Mouse (Mus musculus): Measurements from ENCODE around the gene Prlr.

The Prlr gene

DNA sequence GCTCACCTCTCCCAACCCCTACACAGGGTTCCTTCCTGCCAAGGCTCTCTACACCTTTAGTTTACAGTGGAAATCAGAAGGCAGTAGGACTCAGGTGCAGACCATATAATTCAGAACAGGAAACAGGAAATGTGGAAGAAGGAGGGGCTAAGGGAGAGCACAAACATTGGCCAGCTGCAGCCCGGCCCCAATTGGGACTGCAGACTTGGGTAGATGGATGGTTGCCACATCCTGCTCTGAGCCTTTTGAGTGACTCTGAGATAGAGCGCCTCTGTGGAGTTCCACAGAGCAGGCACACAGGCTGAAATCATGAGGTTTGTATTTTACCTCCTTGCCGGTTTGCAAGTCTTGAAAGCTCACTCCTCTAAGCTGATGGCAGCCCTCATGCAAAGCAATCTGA is 59.8 kb downstream of the Prlr start:
- DNase-seq: no peak

DNA sequence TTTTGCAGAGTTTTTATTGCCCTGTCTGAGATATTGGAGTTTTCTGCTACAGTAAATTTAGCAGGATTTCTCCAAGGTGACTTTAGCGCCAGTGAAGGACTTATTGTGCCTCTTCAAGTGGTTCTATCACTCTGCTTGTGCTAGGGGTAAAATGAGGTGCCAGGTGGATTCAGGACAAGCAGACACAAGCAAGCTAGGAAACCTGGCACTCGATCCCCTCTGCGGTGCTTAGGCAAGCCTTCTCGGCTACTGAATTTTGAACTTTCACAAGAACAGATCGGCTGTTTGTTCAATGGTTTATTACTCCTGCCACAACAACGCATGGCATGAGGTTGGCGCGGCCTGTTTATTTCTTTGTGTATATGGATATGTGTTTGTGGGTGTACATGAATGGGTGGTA is 61.4 kb downstream of the Prlr start:
- DNase-seq: no peak

DNA sequence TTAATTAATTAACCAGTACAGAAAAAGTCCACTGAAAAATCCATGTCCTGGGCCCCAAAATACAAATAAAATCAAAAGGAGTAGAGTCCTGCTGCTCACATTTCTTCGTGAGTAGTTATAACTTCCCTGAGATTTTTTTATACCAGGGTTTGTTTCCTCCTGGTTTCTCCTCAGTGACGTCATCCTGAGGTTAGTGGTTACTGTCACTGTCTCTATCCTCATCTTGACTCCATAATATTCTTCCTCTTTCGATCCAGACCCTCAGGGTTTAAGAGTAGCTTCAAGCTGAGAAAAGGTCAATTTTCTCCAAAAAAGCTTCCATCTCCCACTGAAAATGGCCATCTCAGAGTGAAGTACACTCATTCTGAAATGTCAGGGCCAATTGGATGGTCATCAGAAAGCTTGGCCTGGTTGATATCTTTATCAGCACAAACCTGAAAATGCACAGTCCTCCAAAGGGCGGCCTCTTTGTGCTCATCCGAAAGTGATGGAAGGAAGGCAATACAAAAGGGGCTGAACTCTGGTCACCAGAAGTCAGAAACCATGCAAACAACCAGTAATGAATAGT is 63.3 kb downstream of the Prlr start:
- no peak for DNase-seq

DNA sequence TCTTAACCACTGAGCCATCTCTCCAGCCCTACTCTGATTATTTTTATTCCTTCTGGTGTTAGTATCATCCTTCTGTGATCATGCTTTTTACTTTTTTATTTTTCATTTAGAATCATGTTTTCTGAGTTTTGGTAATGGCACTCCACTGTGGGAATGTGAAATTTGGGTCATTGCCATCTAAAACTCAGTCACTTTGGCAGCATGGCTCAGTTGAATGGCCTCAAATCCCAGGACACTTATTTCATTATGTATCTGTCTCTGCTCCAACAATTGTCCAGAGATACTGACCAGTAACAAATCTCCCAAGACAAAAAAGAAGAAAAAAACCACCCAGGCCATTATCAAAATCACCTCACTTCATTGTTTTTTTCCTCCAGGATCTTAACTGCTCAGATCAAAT is 65.2 kb downstream of the Prlr start:
- DNase-seq: no peak

DNA sequence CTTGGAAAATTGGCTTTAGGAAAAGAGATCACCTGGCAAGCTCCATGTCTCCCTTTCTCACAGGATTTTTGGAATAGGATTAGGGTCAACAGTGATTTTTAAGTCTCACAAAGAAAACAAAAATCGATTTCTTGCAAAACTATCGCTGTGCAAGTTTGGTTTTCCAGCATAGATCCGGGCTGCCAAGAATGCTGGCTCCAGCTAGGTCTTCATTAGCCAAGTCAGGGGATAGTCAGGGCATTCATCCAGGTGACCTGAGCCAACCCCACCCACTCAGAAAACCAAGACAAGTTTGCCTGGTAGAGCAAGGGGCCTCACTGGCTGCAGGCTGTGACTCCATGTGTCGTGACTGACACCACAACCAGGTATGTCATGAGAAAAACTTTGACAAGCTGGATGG is 72.2 kb downstream of the Prlr start:
- peak in 1 of 2 experiments; percentile 38 for DNase-seq

DNA sequence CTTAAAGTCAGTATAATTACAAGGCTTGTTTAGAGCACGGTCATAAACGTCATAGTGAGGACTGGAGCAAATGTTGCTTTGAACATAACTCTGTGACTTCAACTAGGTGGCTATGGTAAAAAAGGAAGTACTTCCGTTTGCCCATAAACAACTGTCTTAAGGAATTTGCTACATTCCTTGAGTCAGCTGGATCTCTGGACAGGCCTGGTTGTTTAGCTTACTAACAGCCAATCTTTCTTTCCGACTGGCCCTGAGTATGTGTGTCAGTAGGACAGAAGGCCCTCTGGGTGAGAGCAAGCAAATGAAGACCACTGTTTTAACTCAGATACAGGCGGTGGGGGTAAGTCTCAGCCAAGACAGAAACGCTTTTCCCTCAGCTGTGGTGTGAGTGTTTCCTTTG is 73.7 kb downstream of the Prlr start:
- DNase-seq: no peak

DNA sequence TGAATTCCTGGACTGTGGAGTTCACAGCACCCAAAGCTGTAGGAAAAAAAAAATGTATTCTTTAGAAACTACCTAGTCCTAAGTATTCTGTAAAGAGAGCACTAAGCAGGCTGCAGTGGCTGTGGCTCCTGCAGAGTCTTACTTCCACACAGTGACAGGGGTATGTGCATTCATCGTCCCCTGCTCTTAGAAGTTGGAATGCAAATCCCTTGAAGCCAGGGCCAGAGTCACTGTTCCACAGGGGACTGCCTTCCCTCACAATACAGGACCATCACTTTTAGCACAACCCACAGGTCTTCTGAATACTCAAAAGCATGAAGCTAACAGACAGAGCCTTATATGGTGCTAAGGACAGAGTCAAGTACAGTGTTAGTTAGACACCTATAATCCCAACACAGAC is 75.5 kb downstream of the Prlr start:
- DNase-seq: no peak

DNA sequence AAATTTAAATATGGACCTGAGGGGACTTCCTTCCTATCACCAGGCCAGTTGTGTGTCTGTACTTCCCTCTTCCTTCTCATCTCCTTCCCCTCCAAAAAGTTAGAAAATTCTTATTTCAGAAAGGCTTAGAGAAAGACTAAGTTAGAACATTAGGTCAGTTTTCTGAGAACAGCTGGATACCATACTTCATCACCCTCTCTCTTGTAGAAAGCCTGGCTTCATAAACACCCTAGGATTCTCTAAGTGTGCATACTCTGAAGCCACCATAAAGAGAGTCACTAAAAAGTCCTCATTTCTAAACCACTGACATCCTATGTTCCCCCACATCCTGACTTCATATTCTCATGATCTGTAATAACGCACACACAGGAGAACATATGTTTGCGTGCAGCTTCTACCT is 85.2 kb downstream of the Prlr start:
- no peak for DNase-seq

DNA sequence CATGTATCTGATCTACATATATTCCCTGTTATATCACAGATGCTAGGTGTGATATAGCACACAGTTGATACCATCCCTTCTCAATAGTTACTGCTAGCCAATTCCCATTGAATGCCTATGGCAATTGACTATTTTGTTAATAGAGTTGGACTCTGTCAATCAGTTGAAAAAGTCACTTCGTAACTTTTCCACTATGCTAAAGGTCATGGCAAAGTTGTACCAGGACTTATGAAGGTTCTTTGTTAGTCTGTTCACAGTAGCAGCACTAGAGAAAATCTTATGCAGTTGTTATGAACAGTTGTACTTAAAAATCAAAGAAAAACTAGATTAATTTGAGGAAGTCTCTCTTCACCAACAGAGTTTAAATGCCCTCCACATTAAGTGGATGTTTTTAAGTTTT is 85.6 kb downstream of the Prlr start:
- no peak for DNase-seq

DNA sequence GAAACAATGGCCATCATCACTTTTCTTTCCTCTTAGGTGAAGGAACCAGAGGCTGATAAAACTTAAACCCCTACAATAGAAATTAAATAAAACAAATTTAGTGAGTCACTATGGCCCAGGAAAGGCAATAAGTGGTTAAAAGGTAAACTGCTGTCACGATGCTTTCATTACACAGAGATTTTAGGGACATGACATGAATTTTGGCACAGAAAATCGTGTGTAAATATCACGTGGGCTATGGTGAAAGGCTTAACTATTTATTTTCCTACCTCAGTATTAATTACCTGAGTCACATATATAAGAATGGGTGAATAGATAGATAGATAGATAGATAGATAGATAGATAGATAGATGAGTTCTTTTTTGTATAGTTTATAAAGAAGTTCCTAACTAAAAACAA is 86.4 kb downstream of the Prlr start:
- DNase-seq: no peak

DNA sequence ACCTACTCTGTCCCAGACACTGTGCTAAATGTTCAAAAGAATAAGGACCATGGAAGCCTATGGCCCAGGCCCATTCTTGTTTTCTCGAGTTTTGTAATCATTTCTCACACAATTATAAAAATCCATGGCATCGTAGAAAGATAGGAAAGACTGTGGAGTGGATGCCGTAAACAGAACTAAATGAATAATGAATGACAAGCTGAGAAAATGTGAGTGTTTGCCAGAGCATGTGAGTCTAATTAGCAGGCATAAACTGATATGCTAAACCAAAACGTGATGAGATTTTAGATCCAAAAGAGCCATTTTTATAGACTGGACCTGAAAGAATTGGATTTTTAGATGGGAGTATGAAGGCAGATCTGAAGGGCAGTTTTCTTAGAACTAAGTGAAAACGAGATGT is 87.8 kb downstream of the Prlr start:
- no peak for DNase-seq

DNA sequence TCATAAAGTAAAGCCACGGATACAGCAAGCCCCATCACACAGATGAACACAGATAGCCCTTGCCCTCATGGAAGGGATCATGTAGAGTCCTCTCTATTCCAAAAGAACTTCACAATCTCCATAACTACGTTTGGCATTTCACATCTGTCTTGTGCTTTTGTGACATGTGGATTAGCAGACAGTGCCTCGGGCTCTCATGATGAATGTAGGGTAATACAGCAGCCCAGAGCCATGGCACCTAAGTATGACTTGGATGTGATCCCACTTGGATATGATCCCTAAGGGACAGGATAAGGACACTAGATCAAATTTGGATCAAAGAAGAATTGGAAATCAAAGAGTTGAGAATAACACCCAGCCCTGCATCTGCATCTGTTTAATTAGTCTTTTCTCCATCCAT is 90.2 kb downstream of the Prlr start:
- no peak for DNase-seq

DNA sequence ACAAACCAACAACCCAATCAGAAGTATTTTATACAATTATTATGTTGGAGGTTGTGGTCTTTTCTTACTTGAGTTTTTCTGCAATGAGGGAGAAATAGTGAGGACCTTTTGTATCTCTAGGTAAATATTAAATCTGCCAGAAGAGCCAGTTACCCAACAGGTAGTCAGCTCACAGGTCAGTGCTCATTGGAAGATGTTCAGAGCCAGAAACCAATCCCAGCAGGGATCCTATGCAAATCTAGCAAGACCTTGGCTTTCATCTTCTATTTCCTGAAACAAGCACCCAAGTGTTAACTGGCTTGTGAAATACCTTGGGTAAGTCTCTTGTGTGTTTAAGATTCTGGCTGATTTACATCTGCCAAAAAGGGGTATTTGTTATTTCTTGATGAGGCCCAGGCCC is 99.3 kb downstream of the Prlr start:
- peak in 1 of 2 experiments; percentile 26 for DNase-seq

DNA sequence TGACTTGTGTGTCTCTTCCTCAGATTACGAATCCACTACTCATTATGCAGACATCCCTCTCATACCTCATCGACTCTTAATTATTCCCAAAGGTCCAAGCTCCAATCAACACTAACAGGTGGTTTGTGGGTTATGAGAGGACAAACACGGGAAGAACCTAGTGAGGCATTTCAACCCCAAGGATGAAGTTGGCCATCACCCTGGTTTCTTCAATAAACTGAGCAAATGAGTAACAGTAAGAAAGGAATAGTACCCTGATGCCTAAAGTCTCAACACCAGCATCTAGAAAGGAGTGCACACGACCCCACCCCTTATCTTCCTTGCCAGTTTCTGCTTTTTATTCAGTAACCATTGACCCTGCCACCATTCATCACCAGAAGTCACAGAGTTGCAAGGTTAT is 100.4 kb downstream of the Prlr start:
- peak; percentile 41 to 77 for DNase-seq

DNA sequence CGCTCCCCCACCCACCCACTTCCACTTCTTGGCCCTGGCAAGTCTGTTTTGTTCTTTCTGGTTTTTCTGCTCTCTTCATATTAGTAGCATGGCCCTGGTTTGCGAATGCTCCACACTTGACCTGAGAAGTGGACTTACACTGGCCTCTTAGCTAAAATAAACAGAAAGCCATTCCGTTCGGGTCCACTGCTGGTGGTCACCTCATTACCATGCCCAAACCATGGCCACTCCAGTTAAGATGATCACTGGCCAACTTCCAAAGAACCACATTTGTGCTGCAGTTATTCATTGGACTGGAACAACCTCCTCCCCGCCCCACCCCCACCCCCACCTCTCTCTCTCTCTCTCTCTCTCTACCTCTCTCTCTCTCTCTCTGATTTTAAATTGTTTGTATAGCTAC is 104.5 kb downstream of the Prlr start:
- peak; percentile 78 to 91 for DNase-seq

DNA sequence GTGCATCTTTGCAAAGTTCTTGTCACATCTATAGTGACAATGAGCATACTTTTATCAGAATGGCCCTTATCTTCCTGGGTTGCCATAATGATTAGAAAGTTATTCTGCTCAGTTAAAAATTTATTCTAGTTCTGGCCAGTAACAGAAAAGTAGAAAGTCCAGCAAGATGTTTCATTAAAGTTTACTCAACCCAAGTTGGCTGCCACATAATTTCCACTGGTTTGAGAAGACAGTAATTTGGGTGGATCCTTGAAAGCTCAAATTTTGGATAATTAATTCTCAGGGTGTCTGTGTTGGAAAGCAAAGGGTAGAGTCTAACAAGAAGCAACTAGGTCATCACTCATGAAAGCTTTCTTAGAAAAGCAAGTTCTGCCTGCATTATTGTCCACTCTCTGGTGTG is 106.6 kb downstream of the Prlr start:
- peak in 1 of 2 experiments; percentile 71 for DNase-seq

DNA sequence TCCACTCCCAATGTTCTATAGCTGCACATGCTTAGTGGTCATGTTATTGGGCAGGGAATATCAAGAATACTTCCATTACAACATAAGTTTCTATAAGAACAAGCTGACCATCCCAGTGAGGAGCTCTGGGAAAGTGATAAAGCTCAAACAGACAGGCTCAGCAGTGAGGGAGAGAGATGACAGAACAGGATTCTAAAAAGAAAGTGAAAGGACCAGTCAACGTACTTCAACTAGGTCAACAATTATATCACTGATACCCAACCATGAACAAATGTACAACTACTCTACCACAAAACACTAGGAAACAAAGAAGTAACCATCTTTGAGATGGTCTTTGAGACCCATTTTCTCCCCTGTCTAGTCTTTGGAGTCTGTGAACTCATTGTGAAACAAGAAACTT is 119.5 kb downstream of the Prlr start:
- DNase-seq: no peak

DNA sequence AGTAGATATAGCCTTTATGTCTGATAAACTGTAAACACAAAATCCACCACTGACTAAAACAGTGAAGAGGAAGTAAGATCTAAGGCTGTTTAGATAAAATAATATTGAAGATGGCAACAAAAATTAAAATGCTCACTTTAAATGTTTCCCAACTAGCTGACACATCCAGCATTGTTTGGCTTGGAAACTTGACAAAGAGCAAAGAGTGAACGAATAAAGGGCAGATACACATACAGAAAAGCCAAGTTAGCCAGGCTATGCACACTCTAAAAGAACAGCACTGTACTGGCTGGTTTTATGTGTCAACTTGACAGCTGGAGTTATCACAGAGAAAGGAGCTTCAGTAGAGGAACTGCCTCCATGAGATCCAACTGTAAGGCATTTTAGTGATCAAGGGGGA is 121.0 kb downstream of the Prlr start:
- DNase-seq: no peak

DNA sequence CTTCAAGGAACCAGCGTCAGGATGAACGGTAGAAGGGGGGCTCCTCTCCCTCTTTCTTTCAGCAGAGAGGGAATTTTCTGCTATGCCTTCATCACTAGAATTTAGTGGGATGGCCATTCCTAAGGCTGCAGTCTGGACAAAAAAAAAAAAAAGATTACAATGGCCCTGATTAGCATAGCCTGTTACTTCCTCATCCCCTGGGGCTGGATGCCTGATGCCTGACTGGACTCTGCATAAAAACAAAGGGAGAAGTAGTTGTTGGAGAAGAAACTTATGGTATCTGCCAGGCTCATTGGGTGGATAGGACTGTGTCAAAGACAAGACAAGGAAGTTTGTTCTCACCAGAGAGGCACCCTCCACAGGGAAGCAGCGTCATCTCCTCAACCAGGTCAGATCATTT is 122.4 kb downstream of the Prlr start:
- no peak for DNase-seq

DNA sequence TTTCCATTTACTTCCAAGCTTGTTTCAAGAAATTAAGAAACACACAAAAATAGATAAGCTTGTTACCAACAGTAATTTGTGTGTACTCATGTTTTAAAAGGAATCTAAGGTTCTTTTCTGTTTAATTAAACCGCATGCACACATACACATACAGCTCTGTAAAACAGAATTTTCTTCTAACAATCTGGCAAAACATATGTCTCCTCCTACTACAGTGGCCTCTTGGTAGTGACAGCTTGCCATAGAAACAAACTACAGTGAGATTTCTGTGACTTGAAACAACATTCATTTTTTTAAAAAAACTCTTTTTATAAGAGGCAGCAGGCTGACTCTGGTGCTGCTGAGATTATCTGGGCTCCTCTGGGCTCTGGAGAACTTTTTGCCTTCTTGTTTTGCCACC is 129.4 kb downstream of the Prlr start:
- DNase-seq: no peak

DNA sequence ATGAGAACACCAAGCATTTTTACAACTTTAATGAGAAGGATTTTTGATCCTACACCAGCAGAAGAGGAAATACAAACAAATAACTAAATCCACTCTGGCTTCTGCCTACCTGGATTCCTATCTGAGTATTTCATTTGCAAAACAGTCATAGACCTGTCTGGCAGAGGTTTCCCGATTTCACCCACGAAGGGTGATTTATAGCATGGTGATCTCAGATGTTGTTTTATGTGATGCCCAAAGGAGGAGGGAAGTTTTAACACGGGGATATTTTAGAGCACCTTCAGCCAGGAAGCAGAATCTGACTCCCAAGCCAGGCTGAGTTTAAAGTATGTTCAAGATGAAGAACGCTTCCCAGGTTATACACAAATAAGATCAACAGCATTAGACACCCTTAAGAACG is 134.8 kb downstream of the Prlr start:
- no peak for DNase-seq

DNA sequence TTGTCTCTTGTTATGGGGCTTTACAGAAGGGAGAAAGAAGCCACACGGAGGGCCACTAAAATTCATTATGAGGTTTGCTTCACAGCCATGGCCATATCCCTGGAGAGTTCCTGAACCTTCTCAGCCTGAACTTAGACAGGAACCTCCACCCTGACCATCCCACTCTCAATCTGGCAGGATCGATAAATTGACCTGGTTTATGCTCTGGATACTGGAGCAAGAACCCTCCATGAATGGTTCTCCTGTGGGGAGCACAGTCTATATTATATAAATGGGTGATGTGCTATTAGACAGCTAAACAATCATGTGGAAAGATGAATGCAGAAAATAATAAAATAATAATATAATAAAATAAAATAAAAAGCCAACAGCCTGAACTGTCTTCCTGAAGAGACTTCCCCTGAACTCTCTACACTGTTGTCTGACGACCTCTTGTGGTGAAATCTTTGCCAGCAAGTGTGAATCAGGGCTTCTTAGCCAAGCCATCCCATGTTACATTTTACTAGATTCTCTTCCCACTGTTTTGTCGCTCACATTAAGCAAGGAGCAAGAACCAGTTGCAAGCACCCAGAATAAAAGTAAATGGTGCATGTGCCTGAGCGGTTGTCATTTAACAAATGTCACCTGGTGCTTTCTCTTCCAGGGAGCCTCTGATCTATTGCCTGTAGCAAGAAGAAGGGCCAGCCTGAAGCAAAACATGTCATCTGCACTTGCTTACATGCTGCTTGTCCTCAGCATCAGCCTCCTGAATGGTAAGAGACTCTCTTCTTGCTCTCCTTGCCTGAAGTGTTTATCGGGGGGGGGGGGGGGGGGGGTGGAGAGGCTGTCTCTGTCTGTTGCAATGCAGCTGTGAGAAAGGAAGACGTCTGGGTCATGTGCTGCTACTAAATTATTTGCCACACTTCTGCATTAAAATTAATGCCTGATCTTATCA is 136.8 kb downstream of the Prlr start:
- peak; percentile 32 to 66 for DNase-seq

DNA sequence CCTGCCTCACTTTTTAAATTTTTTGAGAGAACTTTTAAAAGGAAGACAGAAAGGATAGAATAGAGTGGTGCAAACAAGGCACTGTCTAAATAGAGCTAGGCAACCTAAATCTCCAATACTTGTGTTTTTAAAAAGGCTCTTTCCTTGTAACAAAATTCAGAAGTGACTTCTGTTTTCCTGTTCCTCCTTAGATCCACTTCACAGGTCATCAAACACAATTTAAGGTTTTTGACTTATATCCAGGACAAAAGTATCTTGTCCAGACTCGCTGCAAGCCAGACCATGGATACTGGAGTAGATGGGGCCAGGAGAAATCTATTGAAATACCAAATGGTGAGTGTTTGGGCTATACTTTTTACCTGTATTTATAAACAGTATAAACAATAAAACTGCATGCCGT is 148.0 kb downstream of the Prlr start, which contains the start of gene Gm21973:
TSS of gene Gm21973 (plus strand) at position 301 of the 400 bp plus-strand sequence.
- no peak for DNase-seq

DNA sequence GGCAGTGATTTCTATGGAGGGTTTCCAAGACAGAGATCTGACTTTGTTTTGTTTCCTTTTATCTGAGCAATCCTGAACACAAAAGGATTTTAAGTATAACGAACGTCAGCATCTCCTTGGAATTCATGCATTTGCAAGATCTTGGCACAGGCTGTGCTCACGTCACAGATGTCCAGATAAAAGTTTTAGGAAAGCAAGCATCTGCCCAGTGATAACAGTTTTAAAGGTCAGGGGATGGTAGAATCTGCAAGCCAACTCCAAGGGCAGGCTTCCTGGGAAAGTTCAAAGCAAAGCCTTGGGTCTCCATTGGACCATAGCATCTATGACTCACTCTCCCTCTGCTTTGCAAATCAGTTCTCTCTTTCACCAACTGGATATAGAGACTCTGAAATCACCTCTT is 153.6 kb downstream of the Prlr start:
- no peak for DNase-seq

DNA sequence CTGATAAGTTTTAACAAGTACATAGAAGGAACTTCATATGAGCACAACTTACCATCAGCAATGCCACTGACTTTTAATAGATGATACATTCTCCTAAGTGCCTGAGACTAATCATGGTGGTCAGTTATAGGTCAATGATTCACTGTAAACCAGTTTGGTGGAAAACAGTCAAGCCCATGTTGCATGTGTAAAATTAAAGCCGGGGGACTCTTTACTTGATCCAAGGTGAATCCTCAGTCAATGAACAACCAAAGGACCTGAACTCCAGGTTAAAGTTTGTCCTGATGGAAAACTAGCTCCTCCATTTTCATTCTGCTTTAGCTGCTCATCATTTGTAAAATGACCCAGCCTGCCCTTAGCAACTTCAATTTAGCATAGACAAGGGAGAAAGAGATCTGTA is 155.5 kb downstream of the Prlr start:
- DNase-seq: peak; percentile 30 to 63

Measured in kidney, adult 8-10 months (tissue).